Mouse (Mus musculus): ENCODE measurements at regions not wholly inside any gene's neighbourhood (a gene's known extent, or its start where the extent isn't known, plus 50 kb on each side); places are given as distances from the start of the nearest gene placed in this dataset.

DNA sequence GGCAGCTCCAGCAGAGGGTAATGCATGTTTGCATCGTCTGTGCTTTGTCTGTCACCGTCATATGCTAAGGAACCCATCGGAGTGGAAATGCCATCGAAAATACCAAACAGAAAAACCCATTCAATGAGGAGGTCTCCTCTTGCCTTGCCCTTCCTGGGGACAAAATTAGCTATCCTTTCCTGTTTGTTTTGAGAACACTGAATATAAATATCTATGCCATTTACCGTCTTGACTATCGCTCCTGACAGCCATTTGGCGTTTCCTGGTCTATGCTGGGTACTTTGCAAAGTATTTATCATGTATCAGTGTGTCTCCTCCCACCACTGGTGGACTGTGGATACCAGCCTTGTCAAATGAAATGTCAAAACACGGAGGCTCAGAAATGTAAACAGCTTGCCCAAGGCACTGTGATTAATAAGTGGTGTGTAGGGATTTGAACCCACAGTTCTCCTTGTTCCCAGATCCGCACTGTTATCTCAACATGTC, 239.2 kb upstream of the Tbx3 start:
- no peak for DNase-seq

- DNase-seq, result no peak
Measured at GRCm38 (mm10) chr5:119434572-119434971, 235.9 kb upstream of the Tbx3 start.

DNA sequence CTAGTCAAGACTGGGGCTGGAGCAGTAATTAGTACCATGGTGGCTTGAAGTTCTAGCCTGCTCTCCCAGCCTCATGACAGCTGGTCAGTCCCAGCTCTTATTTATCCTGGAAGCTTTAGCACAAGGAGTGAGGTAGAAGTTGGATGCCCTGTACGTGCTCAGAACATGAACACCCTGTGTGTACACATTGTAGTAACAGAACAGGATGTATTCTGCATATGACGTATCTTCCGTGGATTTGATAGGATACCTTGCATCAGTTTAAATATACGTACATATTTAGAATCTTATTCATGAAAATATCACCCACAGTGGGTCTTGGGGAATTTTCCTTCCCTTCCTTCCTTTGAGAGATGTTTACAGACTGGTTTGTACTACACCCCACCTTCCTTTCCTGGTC, 222.0 kb upstream of the Tbx3 start:
- no peak for DNase-seq

DNA sequence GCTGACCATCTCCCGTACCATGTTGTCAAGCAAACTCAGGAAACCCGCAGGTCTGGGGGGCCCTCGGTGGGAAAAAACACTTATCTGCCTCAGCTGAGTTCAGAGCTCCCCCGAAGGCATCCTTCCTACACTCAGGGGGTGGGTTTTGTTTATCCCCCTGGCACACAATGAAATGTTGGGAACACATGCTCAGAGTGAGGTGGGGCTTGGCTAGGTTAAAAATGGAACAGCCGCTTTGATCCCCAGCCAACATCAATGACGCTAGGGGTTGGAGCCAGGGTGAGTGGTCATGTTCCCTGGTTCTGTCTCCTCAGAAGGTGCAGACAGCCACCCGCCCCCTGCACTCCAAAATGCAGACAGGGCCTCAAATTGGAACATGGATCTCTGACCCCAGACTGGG, 221.3 kb upstream of the Tbx3 start:
- DNase-seq, result no peak

DNA sequence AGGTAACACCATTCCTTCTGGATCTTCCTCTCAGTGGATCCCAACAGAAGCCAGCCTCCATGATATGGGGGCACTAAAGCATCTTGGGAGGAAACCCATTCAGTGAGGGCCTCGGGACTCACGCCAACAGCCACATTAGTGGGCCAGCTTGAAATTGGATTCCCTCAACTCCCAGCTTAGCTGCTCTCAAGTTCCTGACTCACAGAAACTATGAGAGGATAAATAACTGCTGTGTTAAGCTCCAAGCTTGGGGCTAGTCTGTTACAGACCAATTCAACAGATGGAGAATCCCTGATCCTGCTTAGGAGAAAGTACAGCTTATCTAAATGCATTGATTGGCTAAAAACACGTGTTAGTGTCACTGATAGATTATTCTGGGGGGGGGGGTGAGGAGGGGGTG, 210.7 kb upstream of the Tbx3 start:
- DNase-seq, result no peak

DNA sequence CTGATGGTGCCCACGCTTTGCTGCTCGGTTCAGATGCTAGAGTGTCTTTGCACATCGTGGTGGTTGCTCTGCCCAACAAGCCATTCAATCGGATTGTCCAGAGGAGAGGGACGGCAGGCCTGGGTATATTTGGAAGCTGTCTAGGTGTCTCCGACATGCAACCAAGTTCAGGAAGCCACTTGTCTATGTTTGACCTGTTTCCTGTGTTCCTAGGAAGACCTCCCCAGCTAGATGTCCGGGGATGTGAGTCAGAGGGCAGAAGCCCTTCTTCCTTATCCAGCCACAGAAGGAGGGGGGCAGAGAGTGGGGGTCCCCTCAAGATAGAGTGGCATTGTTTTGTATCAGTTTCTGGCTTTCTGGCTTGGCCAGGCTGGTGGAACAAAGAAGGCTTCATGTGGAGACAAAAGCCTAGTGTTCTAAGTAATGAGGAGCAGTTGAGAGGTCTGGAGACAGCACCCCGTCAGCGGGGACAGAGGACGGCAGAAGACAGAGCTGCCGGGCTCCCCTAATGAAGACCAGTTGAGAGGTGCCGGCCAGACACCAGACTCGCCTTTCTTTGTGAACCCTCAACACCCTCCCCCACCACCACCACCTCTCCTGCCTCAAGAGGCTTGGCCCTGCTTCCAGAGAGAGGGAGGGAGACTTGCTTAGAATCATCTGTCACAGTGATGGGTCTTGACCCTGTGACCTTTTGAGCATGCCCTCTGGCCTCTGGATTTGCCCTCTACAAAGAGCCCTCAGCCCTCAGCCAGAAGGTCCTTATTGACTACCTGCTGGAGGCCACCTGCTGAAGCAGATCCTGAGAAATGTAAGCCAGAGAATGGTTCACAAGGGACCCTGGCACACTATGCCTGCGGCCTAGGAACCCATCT, 207.6 kb upstream of the Tbx3 start:
- no peak for DNase-seq

GRCm38 (mm10) chr5:119464553-119464952, 205.9 kb upstream of the Tbx3 start:
- no peak for DNase-seq

GRCm38 (mm10) chr5:119467346-119468085, 203.0 kb upstream of the Tbx3 start:
- DNase-seq, result peak; percentile 23

DNA sequence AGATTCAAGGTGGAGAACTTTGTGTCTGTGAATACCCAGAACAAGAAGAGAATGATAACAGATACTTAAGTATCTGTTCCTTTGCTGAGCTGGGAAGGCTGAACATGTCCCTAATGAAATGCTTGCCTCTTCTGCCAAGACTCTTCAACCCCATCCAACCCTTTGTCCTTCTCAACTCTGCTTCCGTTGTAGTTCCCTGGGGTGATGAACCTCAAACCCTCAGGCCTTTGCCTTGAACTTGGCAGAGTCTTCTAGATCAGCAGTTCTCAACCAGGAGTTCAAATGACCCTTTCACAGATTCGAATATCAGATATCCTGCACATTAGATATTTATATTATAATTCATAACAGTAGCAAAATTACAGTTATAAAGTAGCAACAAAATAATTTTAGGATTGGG, 192.5 kb upstream of the Tbx3 start:
- DNase-seq, result peak; percentile 37

DNA sequence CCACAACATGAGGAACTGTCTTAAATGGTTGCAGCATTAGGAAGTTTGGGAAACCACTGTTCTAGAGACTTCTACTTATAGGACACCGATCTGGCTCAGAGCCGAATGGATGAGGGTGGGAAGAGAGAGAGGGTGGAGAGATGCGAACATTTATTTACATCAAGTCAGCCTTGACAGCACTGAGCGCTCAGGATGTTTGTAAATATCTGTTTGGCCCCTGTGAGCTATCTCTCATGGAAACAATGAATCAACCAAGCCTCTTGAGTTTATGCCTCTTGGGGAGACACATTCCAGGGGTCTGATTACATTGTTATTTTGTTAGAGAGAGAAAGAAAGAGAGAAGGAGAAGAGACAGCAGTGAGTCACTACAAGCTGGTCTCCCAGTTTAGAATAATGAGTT, 192.1 kb upstream of the Tbx3 start:
- DNase-seq, result no peak

GRCm38 (mm10) chr5:119480191-119481190, 190.0 kb upstream of the Tbx3 start:
- DNase-seq, result peak; percentile 65

DNA sequence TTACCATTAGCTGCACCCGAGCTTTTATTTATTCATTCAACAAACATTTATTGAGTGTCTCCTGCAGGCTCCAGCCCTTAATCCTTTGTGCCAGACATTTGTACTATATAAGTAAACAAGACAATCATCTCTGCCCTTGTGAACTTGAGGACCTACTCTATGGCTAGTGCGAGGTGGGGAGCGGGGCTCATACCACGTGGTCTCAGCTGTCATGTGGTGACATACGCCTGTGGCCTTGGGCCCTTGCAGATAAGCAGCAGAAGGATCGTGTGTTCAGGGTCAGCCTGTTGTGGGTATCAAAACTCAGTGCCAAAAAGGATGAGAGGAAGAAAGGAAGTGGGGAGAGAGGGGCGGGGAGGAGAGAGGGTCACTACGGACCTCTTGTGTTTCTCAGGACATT, 186.8 kb upstream of the Tbx3 start:
- DNase-seq, result no peak

GRCm38 (mm10) chr5:119486196-119486595, 184.3 kb upstream of the Tbx3 start:
- no peak for DNase-seq

- no peak for DNase-seq
Measured at GRCm38 (mm10) chr5:119487184-119487583, 183.3 kb upstream of the Tbx3 start.

- no peak for DNase-seq
Measured at GRCm38 (mm10) chr5:119497501-119497900, 173.0 kb upstream of the Tbx3 start.

- no peak for DNase-seq
Measured at GRCm38 (mm10) chr5:119498431-119498830, 172.0 kb upstream of the Tbx3 start.

GRCm38 (mm10) chr5:119507709-119508108, 162.8 kb upstream of the Tbx3 start:
- DNase-seq, result no peak

- DNase-seq, result peak; percentile 18
Measured at GRCm38 (mm10) chr5:119518506-119519252, 151.8 kb upstream of the Tbx3 start.

- no peak for DNase-seq
Measured at GRCm38 (mm10) chr5:119524171-119524570, 146.3 kb upstream of the Tbx3 start.

DNA sequence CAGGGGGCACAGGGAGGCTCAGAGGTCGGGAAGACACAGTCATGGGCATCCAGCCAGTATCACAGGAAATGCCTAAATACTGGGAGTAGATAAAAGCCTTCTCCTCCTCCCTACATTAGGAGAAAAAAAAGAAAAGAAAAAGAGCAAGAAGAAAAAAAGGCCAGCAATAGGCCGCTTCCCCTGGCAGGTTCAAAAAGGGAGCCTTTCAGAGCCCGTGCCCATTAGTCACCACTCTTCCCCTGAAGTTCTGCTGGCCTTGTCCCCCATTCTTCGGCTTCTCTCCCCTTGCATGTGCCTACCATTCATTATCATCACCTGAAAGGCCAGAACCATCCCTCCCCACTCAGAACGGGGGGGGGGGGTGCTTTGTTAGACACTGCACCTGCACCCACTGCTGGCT, 144.5 kb upstream of the Tbx3 start:
- DNase-seq, result no peak

DNA sequence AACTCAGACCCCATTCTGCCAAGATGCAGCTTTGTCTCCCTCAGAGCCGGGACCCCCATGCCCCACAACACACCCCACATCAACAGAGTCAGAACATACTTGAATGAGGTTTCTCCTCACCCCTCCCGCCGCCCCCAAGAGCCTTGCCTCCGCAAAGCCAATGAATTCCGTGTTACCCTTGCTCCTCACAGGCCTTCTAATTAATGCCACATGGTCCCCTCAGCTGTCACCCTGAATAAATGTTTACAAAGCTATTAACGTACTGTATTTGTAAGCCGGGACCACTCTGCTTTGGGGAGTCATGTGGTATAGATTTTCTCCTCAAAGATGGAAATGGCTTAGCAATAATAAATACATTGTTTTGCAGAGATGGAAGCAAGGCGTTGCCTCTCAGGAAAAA, 140.5 kb upstream of the Tbx3 start:
- no peak for DNase-seq

DNA sequence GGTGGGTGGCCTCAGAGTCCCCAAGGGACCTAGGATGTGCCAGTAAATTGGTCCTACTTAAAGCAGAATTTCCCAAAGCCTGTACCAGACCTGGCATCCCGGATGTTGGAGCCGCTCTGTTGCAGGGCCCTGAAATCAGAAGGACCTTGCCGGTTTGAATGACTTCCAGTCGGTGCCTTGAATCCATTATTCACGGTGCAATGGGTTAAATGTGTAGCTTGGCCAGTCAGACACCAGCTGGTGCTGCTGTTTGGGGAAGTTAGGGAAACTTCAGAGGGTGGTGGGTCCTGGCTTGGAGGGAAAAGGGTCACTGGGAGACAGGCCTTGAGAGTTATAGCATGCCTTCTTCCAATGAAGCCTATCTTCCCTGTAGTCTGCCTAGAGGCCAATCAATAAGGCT, 135.5 kb upstream of the Tbx3 start:
- no peak for DNase-seq

Data from kidney, postnatal 10 days (tissue).